Mouse (Mus musculus) MEL (cell line): ENCODE results near the gene Plaur.

ENCODE experiments used
- BHLHE40 ChIP-seq: IDR thresholded peaks from 2 replicates; pipeline ENCODE4 v1.6.1; 2012; ENCODE audit warnings: low read depth, mild to moderate bottlenecking, inconsistent platforms, low read length, improper control_type of control experiment, borderline replicate concordance
- CTCF ChIP-seq, 3 experiments: IDR thresholded peaks in 2 of 3; conservative IDR thresholded peaks in 1 of 3; 2 replicates each; pipeline ENCODE4 v1.5.1; 2011 to 2012; ENCODE audit warnings: low read length in 3 of 3, low read depth in 2 of 3, mild to moderate bottlenecking in 2 of 3, improper control_type of control experiment in 1 of 3, inconsistent platforms in 1 of 3, mixed read lengths in 1 of 3, moderate library complexity in 1 of 3; ENCODE audit not compliant: control insufficient read depth in 1 of 3, insufficient read depth in 1 of 3, poor library complexity in 1 of 3, severe bottlenecking in 1 of 3
- HCFC1 ChIP-seq: IDR thresholded peaks from 2 replicates; pipeline ENCODE4 v1.6.1; 2012; ENCODE audit warnings: low read depth, mild to moderate bottlenecking, inconsistent platforms, low read length, improper control_type of control experiment, moderate library complexity
- MAFK ChIP-seq: IDR thresholded peaks from 2 replicates; pipeline ENCODE4 v1.6.1; 2011; ENCODE audit warnings: low read depth, mild to moderate bottlenecking, low read length, improper control_type of control experiment, borderline replicate concordance
- POLR2A ChIP-seq, 2 experiments: IDR thresholded peaks; 2 replicates each; pipeline ENCODE4 v1.6.1; 2011 to 2012; ENCODE audit warnings: low read length in 2 of 2, mild to moderate bottlenecking in 2 of 2, control low read depth in 1 of 2, improper control_type of control experiment in 1 of 2, low read depth in 1 of 2, moderate library complexity in 1 of 2; ENCODE audit not compliant: control insufficient read depth in 1 of 2, insufficient read depth in 1 of 2, poor library complexity in 1 of 2
- TAL1 ChIP-seq: IDR thresholded peaks from 2 replicates; pipeline ENCODE4 v1.6.1; 2012; ENCODE audit warnings: mild to moderate bottlenecking, inconsistent platforms, low read length, moderate library complexity, mixed read lengths

DNA sequence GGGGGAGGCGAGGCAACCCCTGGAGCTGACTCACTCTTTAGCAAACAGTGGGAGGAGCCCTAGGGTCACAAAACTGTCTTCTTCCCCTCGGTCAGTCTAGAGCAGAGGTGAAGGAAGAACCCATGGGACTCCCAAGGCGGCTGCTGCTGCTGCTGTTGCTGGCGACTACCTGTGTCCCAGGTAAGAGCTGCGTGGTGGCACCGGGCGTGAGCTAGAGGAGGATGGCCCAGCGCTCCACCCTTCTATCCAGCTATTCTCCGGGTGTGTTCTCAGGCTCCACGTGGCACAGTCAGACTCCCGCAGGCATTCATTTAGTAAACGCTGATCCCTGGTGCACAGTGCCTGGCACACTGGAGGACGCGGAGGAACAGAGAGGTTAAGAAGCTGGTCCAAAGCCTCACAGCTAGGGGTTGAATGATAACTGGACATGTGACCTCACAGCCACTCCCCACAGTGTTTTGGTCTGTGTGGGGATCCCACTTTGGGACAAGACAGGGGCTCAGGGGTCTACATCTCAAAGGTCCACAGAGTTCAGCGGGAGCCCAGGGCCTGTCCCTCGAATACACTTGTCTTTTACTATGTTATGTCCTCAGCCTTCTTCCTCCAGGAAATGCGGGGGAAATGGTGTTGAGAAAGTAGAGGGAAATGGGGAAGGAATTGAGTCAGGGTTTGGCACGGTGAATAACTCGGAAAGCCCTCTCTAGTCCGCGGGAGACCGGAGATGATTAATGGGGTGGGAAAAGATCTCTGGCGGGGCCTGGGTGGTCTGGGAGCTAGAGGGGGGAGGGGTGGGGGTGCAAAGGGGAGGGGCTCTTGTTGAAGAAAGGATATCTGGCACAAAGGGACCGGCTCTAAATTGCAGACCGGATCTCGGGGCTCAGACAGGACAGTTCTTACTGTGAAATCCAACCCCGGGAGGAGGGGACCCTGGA, at the start of gene Plaur:
- TF ChIP-seq POLR2A (IDR thresholded peaks at IDR 0.05; ENCODE audit: control insufficient read depth in 1 of 2, insufficient read depth in 1 of 2, low read depth in 1 of 2, low read length in 2 of 2, poor library complexity in 1 of 2) (peak; percentile 28 to 65; a peak in 2 of 4 replicates), CTCF (IDR thresholded peaks at IDR 0.05 in 2 of 3, conservative IDR thresholded peaks at IDR 0.05 in 1 of 3; ENCODE audit: control insufficient read depth in 1 of 3, insufficient read depth in 1 of 3, low read depth in 2 of 3, low read length in 3 of 3, poor library complexity in 1 of 3, severe bottlenecking in 1 of 3) (no peak), MAFK (no peak), TAL1 (no peak), BHLHE40 (no peak), HCFC1 (no peak)
